Mouse (Mus musculus) thymus, adult 2 months (tissue): ENCODE data around the gene Tmem30a.

Experiments
- CTCF ChIP-seq: fragments of 200-500 bp; IDR thresholded peaks from 2 replicates; pipeline ENCODE4 v1.5.1; 2012; ENCODE audit warnings: mild to moderate bottlenecking, control low read depth, low read length, moderate library complexity, borderline replicate concordance; ENCODE audit not compliant: control insufficient read depth, poor library complexity, insufficient read depth; ENCODE audit errors: extremely low read depth
- POLR2A ChIP-seq: fragments of 200-500 bp; IDR thresholded peaks from 2 replicates; pipeline ENCODE4 v1.6.1; 2012; ENCODE audit warnings: mild to moderate bottlenecking, low read length, control low read depth, moderate library complexity; ENCODE audit not compliant: control insufficient read depth, poor library complexity, insufficient read depth; ENCODE audit errors: extremely low read depth

DNA sequence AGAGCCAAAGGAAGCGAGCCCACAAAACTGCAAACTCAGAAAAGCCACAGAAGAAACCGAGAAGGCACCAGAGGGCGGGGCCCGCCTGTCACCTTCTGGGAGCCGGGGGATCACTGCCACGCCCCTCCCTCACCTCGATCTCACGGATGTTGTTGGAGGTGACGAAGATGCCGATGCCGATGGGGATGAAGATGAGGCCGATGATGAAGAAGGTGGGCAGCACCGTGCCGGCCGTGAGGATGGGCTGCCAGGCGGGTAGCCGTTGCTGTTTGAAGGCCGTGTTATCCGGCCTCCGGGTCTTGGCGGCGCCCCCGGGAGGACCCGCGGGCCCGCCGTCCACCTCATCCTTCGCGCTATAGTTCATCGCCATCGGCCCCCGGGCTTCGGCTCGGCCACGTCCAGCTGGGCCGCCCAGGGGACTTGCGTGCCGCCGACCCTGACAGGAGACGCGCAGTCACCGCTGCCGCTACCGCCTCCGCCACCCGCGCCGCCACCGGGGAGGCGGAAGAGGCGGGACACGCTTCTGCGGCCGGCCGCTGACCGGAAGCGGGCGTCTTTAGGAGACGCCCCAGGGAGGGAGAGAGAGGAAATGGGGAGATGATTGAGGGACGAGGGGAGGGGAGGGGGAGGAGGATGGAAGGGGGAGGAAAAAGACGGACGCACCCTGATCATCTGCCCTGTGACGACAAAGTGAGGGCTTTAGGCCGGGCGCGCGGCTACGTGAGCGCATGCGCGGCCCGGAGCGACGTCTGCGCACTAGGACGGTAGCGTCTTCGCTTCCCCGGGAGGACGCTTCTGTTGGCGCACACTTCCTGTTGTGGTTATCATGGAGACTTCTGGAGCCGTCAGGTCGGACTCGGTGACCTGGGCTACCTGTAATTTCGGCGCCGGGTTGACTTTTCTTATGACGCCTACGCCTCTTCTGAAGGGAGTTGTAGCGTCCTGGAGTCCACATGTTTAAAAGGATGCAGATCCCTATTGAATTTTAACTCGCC is at the start of gene Tmem30a:
- TF ChIP-seq CTCF (no peak), POLR2A (peak; percentile 74)
